Mouse (Mus musculus) urinary bladder, postnatal 4 days (tissue): ENCODE data around the gene Nup214.
"Not testable (repeated sequence)": the region's sequence is repeated elsewhere in the genome, so short reads cannot be mapped to it uniquely, and the experiment has no call there.

Experiments
- DNase-seq, 2 experiments: peaks; one replicate each; pipeline ENCODE4 v3.0.0; 2021 to 2022; ENCODE audit warnings: low spot score in 2 of 2

Nup214 gene

GRCm38 (mm10) chr2:31964191-31964590 is 10.0 kb upstream of the Nup214 start:
- DNase-seq: no peak

DNA sequence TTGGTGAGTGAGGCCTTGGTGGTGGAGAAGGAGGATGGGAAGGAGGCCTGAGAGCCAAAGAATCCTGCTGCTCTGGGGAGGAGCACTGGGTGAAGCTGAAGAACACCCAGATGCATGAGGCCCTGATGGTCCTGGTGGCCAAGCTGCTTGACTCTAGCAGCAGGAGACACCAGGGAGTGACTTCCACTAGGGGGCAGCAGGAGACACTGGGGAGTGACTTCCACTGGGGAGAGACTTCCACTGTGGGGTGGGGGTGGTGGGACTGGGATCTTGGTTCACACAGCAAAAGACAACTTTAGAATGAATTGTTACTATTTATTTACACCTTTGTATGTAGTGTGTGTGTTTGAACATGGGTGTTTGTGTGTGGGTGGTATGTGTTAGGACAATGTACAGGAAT is 9.1 kb upstream of the Nup214 start:
- no peak for DNase-seq

DNA sequence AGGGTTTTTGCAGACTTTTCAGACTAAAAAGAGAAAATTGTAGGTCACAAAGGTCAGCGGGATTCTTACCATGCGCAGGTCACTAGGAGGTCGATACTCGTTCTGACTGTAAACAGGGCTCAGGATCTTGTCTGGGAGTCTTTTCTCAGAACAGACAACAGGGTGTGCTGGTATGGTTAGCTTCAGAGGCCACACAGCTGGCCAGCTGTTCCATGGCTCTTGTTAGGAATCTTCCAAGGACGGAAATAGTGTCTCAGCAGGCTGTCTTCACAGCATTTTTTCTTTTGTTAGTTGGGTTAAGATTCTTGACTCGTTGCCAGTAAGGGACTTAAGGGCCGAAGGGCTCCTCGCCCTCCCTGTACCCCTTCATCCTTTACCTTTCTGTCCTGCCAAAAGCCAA is 7.4 kb upstream of the Nup214 start:
- DNase-seq: no peak

GRCm38 (mm10) chr2:31972589-31972988 is 1.6 kb upstream of the Nup214 start:
- DNase-seq: no peak

- no peak for DNase-seq
Measured at GRCm38 (mm10) chr2:31974809-31975371, 654 bp downstream of the Nup214 start.

DNA sequence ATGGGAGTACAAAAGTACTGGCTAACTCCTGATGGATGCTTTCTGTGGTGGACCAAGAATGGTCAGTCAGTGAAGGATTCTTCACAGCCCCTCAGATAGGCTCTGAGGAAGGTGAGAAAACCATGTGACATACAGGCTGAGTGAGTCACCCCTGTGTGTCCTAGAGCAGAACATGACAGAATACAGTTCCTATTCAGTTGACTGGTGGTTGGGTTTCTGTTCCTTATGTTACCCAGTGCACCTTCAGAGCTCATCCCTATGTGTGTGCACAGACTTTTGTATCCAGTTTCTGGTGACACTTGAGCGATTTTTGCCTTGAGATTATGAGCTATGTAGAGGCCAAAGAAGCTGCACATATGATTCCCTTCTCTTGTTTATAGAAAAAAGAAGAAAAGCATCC is 13.5 kb downstream of the Nup214 start:
- DNase-seq: no peak

GRCm38 (mm10) chr2:31990961-31991360 is 16.7 kb downstream of the Nup214 start:
- DNase-seq: no peak

- DNase-seq: no peak
Measured at GRCm38 (mm10) chr2:31994896-31995295, 20.7 kb downstream of the Nup214 start.

- DNase-seq: no peak
Measured at GRCm38 (mm10) chr2:31996060-31996459, 21.8 kb downstream of the Nup214 start.

DNA sequence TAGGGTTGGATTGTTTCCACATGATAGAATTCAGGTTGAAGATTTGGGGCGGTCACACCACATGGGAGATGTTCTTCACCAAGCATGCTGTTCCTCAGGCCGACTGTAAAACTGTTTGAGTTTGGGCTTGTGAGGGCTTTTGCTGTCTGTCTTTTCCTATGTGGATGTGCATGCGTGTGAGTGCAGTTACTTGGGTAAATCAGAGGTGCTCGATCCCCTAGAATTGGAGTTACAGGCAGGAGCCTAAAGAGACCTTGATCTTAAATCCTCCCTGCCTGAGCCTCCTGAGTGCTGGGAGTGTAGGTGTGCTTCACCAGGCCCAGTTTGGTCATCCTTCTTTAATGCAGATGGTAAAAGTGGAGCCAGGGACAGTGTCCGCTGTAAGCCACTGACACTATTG is 23.3 kb downstream of the Nup214 start:
- DNase-seq: no peak

- no peak for DNase-seq
Measured at GRCm38 (mm10) chr2:31998443-31998842, 24.2 kb downstream of the Nup214 start.

GRCm38 (mm10) chr2:32008311-32008710 is 34.1 kb downstream of the Nup214 start:
- DNase-seq: no peak

GRCm38 (mm10) chr2:32008716-32009115 is 34.5 kb downstream of the Nup214 start:
- DNase-seq: no peak

DNA sequence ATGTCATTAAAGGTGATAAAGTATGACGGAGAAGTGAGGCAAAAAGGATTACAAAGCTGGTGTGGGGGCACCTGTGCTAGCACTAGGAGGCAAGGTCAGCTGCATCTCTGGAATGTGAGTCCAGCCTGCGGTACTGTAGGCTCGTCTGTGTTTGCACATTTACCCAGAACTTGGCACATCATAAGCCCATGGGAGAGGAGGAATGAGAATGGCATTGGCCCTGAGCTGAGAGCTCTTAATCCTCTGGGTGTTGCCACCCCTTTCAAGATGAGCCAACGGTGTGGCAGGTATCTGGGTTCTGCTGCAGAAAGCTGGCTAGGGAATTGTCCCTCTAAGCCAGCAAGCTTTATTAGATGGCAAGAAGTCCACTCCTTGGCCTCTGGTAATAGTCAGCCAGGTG is 45.5 kb downstream of the Nup214 start:
- DNase-seq: no peak

GRCm38 (mm10) chr2:32020229-32020628 is 46.0 kb downstream of the Nup214 start:
- DNase-seq: no peak

DNA sequence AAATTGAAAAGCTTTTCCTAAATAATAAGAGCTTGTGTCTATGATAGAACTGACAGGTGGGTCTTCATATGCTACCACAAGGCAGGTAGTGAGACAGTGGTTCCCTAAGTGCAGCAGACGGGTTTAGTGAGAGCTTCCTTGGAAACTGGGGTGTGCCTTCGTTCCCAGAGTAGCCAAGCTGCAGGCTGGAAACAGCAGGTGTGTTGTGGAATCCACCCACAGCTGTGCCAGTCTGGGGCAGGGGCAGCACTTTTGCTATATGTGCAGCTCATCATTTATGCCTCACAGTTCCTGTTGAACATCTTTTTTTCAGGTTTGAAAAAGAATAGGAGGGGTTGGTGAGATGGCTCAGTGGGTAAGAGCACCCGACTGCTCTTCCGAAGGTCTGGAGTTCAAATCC is 50.1 kb downstream of the Nup214 start:
- DNase-seq: no peak

- no peak for DNase-seq
Measured at GRCm38 (mm10) chr2:32029636-32030035, 55.4 kb downstream of the Nup214 start.

DNA sequence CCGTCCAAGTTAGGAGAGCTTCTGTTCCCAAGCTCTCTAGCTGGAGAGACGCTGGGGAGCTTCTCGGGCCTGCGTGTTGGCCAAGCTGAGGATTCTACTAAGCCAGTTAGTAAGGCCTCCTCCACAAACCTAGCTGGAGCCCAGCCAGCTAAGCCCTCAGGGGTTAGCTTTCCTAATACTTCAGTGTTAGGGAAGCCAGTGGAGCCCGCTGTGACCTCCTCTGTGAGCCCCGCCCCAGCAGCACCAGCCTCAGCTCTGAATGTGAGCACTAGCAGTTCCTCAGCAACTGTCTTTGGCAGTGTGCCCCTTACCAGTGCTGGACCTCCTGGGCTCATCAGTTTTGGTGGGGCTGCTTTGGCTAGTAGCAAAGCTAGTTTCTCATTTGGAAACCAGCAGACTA is 59.2 kb downstream of the Nup214 start:
- no peak for DNase-seq

DNA sequence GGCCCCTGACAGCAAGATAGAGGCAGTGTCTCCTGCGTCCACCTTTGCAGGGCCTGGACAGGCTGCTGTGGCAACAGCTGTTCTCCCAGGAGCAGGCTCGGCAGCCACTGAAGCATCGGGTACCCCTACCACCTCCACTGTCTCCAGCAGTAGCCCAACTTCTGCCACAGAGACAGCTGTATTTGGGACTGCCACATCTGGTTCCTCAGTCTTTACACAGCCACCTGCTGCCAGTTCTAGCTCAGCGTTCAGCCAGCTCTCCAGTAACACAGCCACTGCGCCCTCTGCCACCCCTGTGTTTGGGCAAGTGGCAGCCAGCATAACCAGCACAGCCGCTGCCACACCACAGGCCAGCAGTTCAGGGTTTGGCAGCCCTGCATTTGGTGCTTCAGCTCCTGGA is 60.0 kb downstream of the Nup214 start:
- no peak for DNase-seq

DNA sequence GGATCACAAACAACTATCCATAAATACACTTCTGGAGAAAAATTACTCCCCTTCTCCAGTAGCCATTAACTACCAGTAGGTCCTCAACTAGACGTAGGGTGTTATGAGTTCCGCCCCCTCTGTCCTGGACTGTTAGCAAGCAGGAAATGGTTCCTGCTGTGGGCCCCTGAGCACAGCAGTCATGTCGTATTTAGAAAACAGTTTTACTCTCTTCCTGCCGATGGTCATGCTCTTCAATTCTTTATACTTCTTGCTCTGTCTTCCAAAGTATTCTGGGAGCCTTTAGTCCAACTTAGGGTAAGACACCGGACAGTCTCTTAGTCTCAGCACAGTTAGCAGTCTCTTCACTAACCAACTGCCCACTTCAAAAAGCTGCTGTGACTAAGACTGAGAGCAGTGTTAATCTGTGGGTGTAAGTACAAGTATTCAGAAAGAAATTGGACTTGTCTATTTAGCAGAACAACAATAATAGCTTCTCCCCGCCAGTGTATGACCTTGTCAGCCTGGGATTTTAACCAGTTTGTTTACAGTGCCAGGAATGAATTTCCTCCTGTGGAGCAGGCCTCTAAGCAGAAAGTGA is 63.1 kb downstream of the Nup214 start:
- DNase-seq: no peak

GRCm38 (mm10) chr2:32038661-32039081 is 64.4 kb downstream of the Nup214 start:
- DNase-seq: no peak

DNA sequence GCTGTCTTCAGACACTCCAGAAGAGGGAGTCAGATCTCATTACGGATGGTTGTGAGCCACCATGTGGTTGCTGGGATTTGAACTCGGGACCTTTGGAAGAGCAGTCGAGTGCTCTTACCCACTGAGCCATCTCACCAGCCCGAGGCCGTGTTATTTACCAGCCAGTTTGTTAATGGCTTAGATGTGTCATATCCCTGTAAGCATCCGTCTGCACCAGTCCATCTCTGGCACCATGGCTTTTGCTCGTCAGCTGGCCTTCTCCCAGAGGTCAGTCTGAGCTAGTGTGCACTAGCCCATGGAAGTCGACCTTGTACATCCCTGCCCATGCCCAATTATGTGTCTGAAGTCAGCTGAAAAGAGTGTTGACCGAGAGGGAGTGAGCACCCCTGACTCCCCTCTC is 66.4 kb downstream of the Nup214 start:
- not testable (repeated sequence) for DNase-seq

- no peak for DNase-seq
Measured at GRCm38 (mm10) chr2:32041087-32041486, 66.9 kb downstream of the Nup214 start.

- no peak for DNase-seq
Measured at GRCm38 (mm10) chr2:32043836-32044235, 69.6 kb downstream of the Nup214 start.
